Mouse (Mus musculus) brain, embryonic 14.5 days (tissue): ENCODE results near the gene Olfr139. TPM values are rescaled to one million over a fixed set of nuclear protein-coding genes. Genes with fewer than 3 reads are reported as not detected.

Experiments used
- DNase-seq: peaks from one replicate; pipeline ENCODE4 v3.0.0-alpha.2; 2011; ENCODE audit warnings: low read depth
- CTCF ChIP-seq: fragments of 200-500 bp; IDR thresholded peaks from 2 replicates; pipeline ENCODE4 v1.5.1; 2012; ENCODE audit warnings: inconsistent platforms, mild to moderate bottlenecking, moderate library complexity, borderline replicate concordance; ENCODE audit not compliant: insufficient read depth, insufficient read length; ENCODE audit errors: extremely low read depth
- POLR2A ChIP-seq: fragments of 200-500 bp; IDR thresholded peaks from 2 replicates; pipeline ENCODE4 v1.6.1; 2012; ENCODE audit warnings: mild to moderate bottlenecking, inconsistent platforms, borderline replicate concordance; ENCODE audit not compliant: poor library complexity, insufficient read depth, insufficient read length, severe bottlenecking; ENCODE audit errors: extremely low read depth
- polyA plus RNA-seq: library from polyadenylated mRNA; depleted of rRNA; stranded (reverse); fragments of >200 nt; gene quantifications from 2 replicates; pipeline ENCODE4 v1.2.3, GENCODE M21; 2012; rRNA removed

The Olfr139 gene
- polyA plus RNA-seq: not detected in 2 replicates

- TF ChIP-seq POLR2A (no peak), CTCF (no peak)
These were observed at the start of gene Olfr139, which contains the start of gene Olfr399 for GRCm38 (mm10) chr11:74056451-74056850. Olfr139 (minus strand) TSS chr11:74056551. Olfr399 (minus strand) TSS chr11:74056615.

DNA sequence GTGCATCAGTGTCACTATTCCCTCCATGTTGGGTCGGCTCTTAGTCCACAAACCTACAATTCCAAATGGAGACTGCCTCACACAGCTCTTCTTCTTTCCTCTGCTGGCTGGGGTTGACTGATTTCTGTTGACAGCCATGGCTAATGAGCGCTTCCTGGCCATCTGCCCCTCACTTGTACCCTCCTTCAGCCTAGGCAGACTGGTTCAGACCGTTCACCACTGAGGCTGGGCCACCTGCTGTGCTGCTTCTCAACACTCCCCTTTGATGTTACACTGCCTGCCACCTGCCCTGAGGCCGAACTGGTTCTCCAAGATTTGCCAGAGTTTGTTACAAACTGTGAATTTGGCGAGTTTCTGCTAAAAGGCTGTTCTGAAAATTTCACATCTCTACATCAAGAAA, 48.7 kb upstream of the Olfr139 start:
- TF ChIP-seq CTCF: no peak
- no peak for TF ChIP-seq POLR2A
- no peak for DNase-seq

More at GRCm38 (mm10) chr11:74056451-74056850, at the start of gene Olfr139, which contains the start of gene Olfr399:
- no peak for DNase-seq

GRCm38 (mm10) chr11:74101507-74101906, 45.2 kb upstream of the Olfr139 start:
- TF ChIP-seq CTCF (no peak), POLR2A (no peak)

GRCm38 (mm10) chr11:74100724-74101123, 44.4 kb upstream of the Olfr139 start:
- DNase-seq: no peak
- TF ChIP-seq POLR2A (no peak), CTCF (no peak)

More at GRCm38 (mm10) chr11:74101507-74101906, 45.2 kb upstream of the Olfr139 start:
- no peak for DNase-seq

GRCm38 (mm10) chr11:74069655-74070054, 13.3 kb upstream of the Olfr139 start, which contains the start of gene Zfp616:
Zfp616 (plus strand) TSS chr11:74069955.
- TF ChIP-seq POLR2A (no peak), CTCF (no peak)
- no peak for DNase-seq

GRCm38 (mm10) chr11:74051347-74051746, 5.0 kb downstream of the Olfr139 start:
- no peak for DNase-seq

More at GRCm38 (mm10) chr11:74051347-74051746, 5.0 kb downstream of the Olfr139 start:
- no peak for TF ChIP-seq POLR2A
- TF ChIP-seq CTCF: no peak

Other genes with a start within 250 kb of the Olfr139 start
- not detected in 2 replicates for gene Olfr392, start 239.5 kb downstream of the Olfr139 start, polyA plus RNA-seq
- not detected in 2 replicates for gene Olfr393, start 205.1 kb downstream of the Olfr139 start, polyA plus RNA-seq
- not detected in 2 replicates for gene Olfr394, start 165.8 kb downstream of the Olfr139 start, polyA plus RNA-seq
- gene Olfr395, start 147.3 kb downstream of the Olfr139 start, polyA plus RNA-seq: not detected in 2 replicates
- not detected in 2 replicates for gene Olfr23, start 119.9 kb downstream of the Olfr139 start, polyA plus RNA-seq
- gene Olfr397, start 95.7 kb downstream of the Olfr139 start, polyA plus RNA-seq: not detected in 2 replicates
- gene Olfr398, start 66.1 kb downstream of the Olfr139 start, polyA plus RNA-seq: not detected in 2 replicates
- gene Olfr399, start 64 bp upstream of the Olfr139 start, polyA plus RNA-seq: not detected in 2 replicates
- not detected in 2 replicates for gene Zfp616, start 13.4 kb upstream of the Olfr139 start, polyA plus RNA-seq
- not detected in 2 replicates for gene Olfr401, start 57.2 kb upstream of the Olfr139 start, polyA plus RNA-seq
- not detected in 2 replicates for gene Olfr402, start 97.0 kb upstream of the Olfr139 start, polyA plus RNA-seq
- not detected in 2 replicates for gene Olfr403, start 129.7 kb upstream of the Olfr139 start, polyA plus RNA-seq
- gene Olfr43, start 154.8 kb upstream of the Olfr139 start, polyA plus RNA-seq: not detected in 2 replicates
- not detected in 2 replicates for gene Olfr406, start 203.3 kb upstream of the Olfr139 start, polyA plus RNA-seq
- not detected in 2 replicates for gene Olfr59, start 227.2 kb upstream of the Olfr139 start, polyA plus RNA-seq